Mouse (Mus musculus) brain, embryonic 14.5 days (tissue): ENCODE results near the gene Rpl7l1.

Source experiments
- CTCF ChIP-seq: fragments of 200-500 bp; IDR thresholded peaks from 2 replicates; pipeline ENCODE4 v1.5.1; 2012; ENCODE audit warnings: inconsistent platforms, mild to moderate bottlenecking, moderate library complexity, borderline replicate concordance; ENCODE audit not compliant: insufficient read depth, insufficient read length; ENCODE audit errors: extremely low read depth
- POLR2A ChIP-seq: fragments of 200-500 bp; IDR thresholded peaks from 2 replicates; pipeline ENCODE4 v1.6.1; 2012; ENCODE audit warnings: mild to moderate bottlenecking, inconsistent platforms, borderline replicate concordance; ENCODE audit not compliant: poor library complexity, insufficient read depth, insufficient read length, severe bottlenecking; ENCODE audit errors: extremely low read depth

GRCm38 (mm10) chr17:46773278-46774130 lies 9.0 kb downstream of the Rpl7l1 start:
- TF ChIP-seq CTCF (peak; percentile 6; the same call in 1 of the 2 replicates), POLR2A (no peak)
